Mouse (Mus musculus) heart, postnatal 0 days (tissue): ENCODE results near the gene Nubp2. TPM values are rescaled to one million over a fixed set of nuclear protein-coding genes. Genes with fewer than 3 reads are reported as not detected.

Experiments used
- ATAC-seq: fragments of 200-750 bp; cut with Nextera tagmentation; 2 replicates; pipeline ENCODE4 v1.8.0; 2017; ENCODE audit warnings: low read depth, moderate number of reproducible peaks, moderate library complexity; ENCODE audit not compliant: insufficient read depth
- DNase-seq: peaks from one replicate; pipeline ENCODE4 v3.0.0-alpha.2; 2016; ENCODE audit warnings: low spot score
- H3K27ac ChIP-seq: fragments of 300-500 bp; sonication (generic); 2 replicates; pipeline ENCODE4 v1.5.1; 2014; ENCODE audit warnings: low read depth, mild to moderate bottlenecking
- H3K27me3 ChIP-seq: fragments of 300-500 bp; sonication (generic); 2 replicates; pipeline ENCODE4 v1.6.1; 2014; ENCODE audit warnings: low read length, mixed read lengths; ENCODE audit not compliant: control insufficient read depth, insufficient read depth
- H3K36me3 ChIP-seq: fragments of 300-500 bp; sonication (generic); replicated peaks from 2 replicates; pipeline ENCODE4 v1.6.1; 2014; ENCODE audit warnings: low read length, mixed read lengths; ENCODE audit not compliant: control insufficient read depth, insufficient read depth
- H3K4me1 ChIP-seq: fragments of 300-500 bp; sonication (generic); 2 replicates; pipeline ENCODE4 v1.6.1; 2014; ENCODE audit warnings: antibody characterized with exemption; ENCODE audit not compliant: control insufficient read depth, insufficient read depth
- H3K4me2 ChIP-seq: fragments of 300-500 bp; sonication (generic); 2 replicates; pipeline ENCODE4 v1.6.1; 2014; ENCODE audit warnings: low read depth, mild to moderate bottlenecking, low read length, moderate library complexity
- H3K4me3 ChIP-seq: fragments of 300-500 bp; sonication (generic); 2 replicates; pipeline ENCODE4 v1.5.1; 2014; ENCODE audit warnings: low read depth, low read length
- H3K9ac ChIP-seq: fragments of 300-500 bp; sonication (generic); replicated peaks from 2 replicates; pipeline ENCODE4 v1.6.1; 2014; ENCODE audit warnings: low read depth, low read length, mixed read lengths
- H3K9me3 ChIP-seq: fragments of 300-500 bp; sonication (generic); replicated peaks from 2 replicates; pipeline ENCODE4 v1.6.1; 2016; ENCODE audit warnings: low read length; ENCODE audit not compliant: control insufficient read depth
- CTCF ChIP-seq: IDR thresholded peaks from 2 replicates; pipeline ENCODE4 v1.5.1; 2016; ENCODE audit warnings: antibody characterized with exemption, control low read depth, low read depth
- EP300 ChIP-seq: IDR thresholded peaks from 2 replicates; pipeline ENCODE4 v1.6.1; 2016; ENCODE audit warnings: antibody characterized with exemption, low read depth
- WGBS: fragments of 180-500 bp; shearing (Covaris S2); extraction: QIAGEN DNeasy Blood & Tissue Kit; methylation state at CpG from one replicate; pipeline ENCODE4 v1.1.7; 2014; 5-methylcytosine and 5-hydroxymethylcytosine counted together
- polyA plus RNA-seq: library from polyadenylated mRNA; unstranded; fragments of >200 nt; fragmentation: Nextera tagmentation; extraction: Ambion mirVana; gene quantifications from 2 replicates; pipeline ENCODE4 v1.2.1, GENCODE M21; 2015
- total RNA-seq: library from RNA; depleted of rRNA; stranded (reverse); fragments of >200 nt; gene quantifications from 2 replicates; pipeline ENCODE4 v1.2.3, GENCODE M21; 2014; ENCODE audit warnings: low replicate concordance

The Nubp2 gene
- total and polyA plus RNA-seq, 2 experiments from 2014 or later = 31.3 to 44.9 TPM

DNA sequence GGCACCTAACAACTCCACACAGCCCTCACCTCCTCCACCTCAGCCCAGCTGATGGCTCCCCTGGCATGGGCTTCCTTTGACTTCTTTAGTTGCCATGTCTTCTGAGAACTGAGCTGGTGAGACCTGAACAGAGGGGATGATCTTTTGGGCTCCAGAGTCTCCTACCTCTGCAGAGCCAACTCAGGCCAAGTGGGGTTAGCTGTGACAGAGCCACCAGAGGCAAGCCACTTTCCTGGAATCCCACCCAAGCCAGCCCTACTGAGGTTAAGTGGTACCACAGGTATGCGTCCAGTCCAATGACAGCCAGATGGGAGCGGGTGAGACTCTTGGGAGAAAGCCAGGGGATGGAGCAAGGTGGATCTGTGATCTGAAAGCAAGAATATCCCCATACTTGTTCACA lies 7.1 kb upstream of the Nubp2 start:
- no peak overlapping the region for H3K27ac ChIP-seq
- TF ChIP-seq CTCF (no peak), EP300 (no peak)
- ATAC-seq (no peak), DNase-seq (no peak)
- no peak overlapping the region for H3K4me2 ChIP-seq
- no peaks in the 10 kb centered on the region for H3K27me3 ChIP-seq
- H3K36me3 ChIP-seq = peaks cover 40% of the 10 kb centered on the region
- H3K4me3 ChIP-seq = no peak overlapping the region
- H3K4me1 ChIP-seq = peaks cover 21% of the 10 kb centered on the region; the same call in 1 of the 2 replicates
- 90% methylated on average over 2 of the region's 2 CpGs for WGBS
- no peak overlapping the region for H3K9ac ChIP-seq
- H3K9me3 ChIP-seq = no peaks in the 10 kb centered on the region

DNA sequence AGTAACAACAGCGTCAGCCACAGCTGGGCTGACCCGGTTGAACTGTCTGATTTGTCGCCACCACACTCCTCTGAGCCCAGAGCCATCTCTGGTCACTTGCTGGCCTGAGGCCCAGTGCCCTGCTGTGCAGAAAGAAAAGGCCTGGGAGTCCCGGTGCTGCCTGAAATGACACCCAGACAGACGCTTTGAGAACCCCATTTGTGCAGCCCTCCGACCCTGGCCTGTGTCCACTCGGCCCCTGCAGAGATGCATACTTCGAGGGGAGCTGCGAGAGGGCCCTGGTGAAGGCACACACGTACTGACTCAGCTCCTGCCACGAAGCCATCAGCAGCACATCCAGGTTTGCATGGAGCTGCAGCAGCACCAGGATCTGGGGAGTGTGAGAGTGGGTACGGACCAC lies 6.6 kb upstream of the Nubp2 start:
- Histone ChIP-seq H3K4me3 (no peak overlapping the region), H3K9ac (no peak overlapping the region), H3K9me3 (no peaks in the 10 kb centered on the region), H3K27ac (no peak overlapping the region), H3K4me1 (peaks cover 26% of the 10 kb centered on the region), H3K27me3 (no peaks in the 10 kb centered on the region), H3K36me3 (peaks cover 35% of the 10 kb centered on the region), H3K4me2 (no peak overlapping the region)
- no peak for ATAC-seq
- no peak for DNase-seq
- whole genome bisulfite sequencing = 86% methylated on average over 12 of the region's 12 CpGs
- no peak for TF ChIP-seq EP300
- no peak for TF ChIP-seq CTCF

DNA sequence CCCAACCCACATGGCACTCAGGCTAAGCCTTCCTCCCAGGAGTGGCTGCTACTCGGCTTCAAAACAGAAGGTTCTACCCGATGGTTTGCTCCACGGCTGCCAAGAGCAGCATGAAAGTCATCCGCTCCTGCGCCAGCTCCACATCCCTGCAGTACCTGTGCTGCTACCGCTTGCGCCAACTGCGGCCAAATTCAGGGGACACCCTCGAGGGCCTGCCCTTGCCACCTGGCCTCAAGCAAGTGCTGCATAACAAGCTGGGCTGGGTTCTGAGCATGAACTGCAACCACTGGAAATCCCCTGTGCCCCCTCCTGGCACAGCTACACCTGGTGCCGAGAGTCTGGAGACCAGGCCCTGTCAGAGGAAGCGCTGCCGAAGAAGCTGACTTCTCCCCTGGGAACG lies 5.2 kb upstream of the Nubp2 start:
- Histone ChIP-seq H3K36me3 (peaks cover 35% of the 10 kb centered on the region), H3K4me3 (no peak overlapping the region), H3K27ac (no peak overlapping the region), H3K4me2 (no peak overlapping the region), H3K27me3 (no peaks in the 10 kb centered on the region), H3K9ac (no peak overlapping the region), H3K4me1 (peaks cover 24% of the 10 kb centered on the region), H3K9me3 (no peaks in the 10 kb centered on the region)
- 78% methylated on average over 12 of the region's 13 CpGs for WGBS
- no peak for TF ChIP-seq CTCF
- no peak for TF ChIP-seq EP300
- DNase-seq (no peak), ATAC-seq (no peak)

DNA sequence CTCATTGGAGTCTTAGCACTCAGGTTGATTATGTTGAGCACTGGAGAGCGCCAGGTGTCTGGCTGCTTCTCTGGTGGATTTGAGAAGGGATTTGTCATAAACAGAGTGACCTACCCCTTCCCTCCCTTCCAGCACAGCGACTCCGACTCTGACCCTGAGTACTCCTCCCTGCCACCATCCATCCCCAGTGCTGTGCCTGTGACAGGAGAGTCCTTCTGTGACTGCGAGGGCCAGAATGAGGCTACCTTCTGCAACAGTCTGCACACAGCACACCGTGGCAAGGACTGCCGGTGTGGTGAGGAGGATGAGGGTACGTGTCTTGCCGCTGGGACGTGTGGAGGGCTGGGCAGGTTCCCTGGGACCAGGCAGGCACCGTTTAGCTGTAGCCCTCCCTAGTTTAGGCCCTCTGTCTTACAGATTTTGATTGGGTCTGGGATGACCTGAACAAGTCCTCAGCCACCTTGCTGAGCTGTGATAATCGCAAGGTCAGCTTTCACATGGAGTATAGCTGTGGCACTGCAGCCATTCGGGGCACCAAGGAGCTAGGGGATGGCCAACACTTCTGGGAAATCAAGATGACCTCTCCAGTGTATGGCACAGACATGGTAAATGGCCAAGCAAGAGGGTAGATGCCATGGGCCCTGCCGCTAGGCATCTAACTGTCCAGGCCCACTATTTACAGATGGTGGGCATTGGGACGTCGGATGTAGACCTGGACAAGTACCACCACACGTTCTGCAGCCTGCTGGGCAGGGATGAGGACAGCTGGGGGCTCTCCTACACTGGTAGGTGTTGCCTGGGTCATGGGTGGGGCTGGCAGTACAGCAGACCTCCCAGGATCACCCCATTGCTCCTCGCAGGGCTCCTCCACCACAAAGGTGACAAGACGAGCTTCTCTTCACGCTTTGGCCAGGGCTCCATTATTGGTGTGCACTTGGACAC lies 4.3 kb upstream of the Nubp2 start:
- no peak for DNase-seq
- ATAC-seq = no peak
- Histone ChIP-seq H3K4me2 (no peak overlapping the region), H3K36me3 (peaks cover 35% of the 10 kb centered on the region), H3K4me1 (peaks cover 21% of the 10 kb centered on the region), H3K9me3 (no peaks in the 10 kb centered on the region), H3K27me3 (no peaks in the 10 kb centered on the region), H3K27ac (no peak overlapping the region), H3K4me3 (no peak overlapping the region), H3K9ac (no peak overlapping the region)
- TF ChIP-seq EP300 (no peak), CTCF (no peak)
- 86% methylated on average over 19 of the region's 19 CpGs for WGBS

DNA sequence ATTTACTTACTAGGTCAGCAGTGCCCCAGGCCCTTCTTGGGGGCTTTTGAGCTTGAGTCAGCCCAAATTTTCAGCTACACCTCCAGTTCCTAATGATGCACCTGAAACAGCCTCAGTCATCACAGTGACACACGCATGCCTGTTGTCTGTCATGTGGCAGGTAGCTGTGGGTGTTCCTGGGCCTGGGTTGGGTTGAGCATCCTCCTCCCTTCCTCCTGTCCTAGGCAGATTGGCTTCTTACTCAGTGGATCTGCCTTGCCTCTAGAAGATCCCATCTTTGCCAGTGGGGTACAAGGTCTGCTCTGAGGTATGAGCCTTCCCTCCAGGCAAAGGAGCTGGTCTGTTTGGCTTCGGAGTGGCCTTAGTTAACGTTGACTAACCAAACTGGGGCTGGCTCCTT lies 2.7 kb upstream of the Nubp2 start:
- no peak overlapping the region for H3K27ac ChIP-seq
- H3K4me2 ChIP-seq = no peak overlapping the region
- H3K36me3 ChIP-seq = peaks cover 35% of the 10 kb centered on the region
- DNase-seq (no peak), ATAC-seq (no peak)
- H3K27me3 ChIP-seq = no peaks in the 10 kb centered on the region
- TF ChIP-seq CTCF (no peak), EP300 (no peak)
- 82% methylated on average over 3 of the region's 3 CpGs for WGBS
- no peaks in the 10 kb centered on the region for H3K9me3 ChIP-seq
- H3K9ac ChIP-seq = no peak overlapping the region
- H3K4me1 ChIP-seq = peaks cover 17% of the 10 kb centered on the region
- H3K4me3 ChIP-seq = no peak overlapping the region
